Mouse (Mus musculus) E14TG2a.4 (cell line): ENCODE data around the gene Shc3.

Experiments
- H3K27me3 ChIP-seq: 2 replicates; pipeline ENCODE4 v1.6.1; 2014; ENCODE audit warnings: low read length, control low read depth; ENCODE audit not compliant: insufficient read depth
- H3K36me3 ChIP-seq: 2 replicates; pipeline ENCODE4 v1.6.1; 2014; ENCODE audit warnings: low read length, control low read depth; ENCODE audit not compliant: insufficient read depth
- H3K4me1 ChIP-seq: replicated peaks from 2 replicates; pipeline ENCODE4 v1.6.1; 2014; ENCODE audit warnings: low read depth, low read length, control low read depth
- H3K4me3 ChIP-seq: replicated peaks from 2 replicates; pipeline ENCODE4 v1.5.1; 2014; ENCODE audit warnings: mild to moderate bottlenecking, low read length
- H3K9me3 ChIP-seq: 2 replicates; pipeline ENCODE4 v1.6.1; 2014; ENCODE audit warnings: low read length, control low read depth
- CTCF ChIP-seq: conservative IDR thresholded peaks from 2 replicates; pipeline ENCODE4 v1.5.1; 2014; ENCODE audit warnings: low read length
- NANOG ChIP-seq: IDR thresholded peaks from 2 replicates; pipeline ENCODE4 v1.6.1; 2014; ENCODE audit warnings: borderline replicate concordance, low read length, mixed read lengths
- POU5F1 ChIP-seq: IDR thresholded peaks from 2 replicates; pipeline ENCODE4 v1.6.1; 2014; ENCODE audit warnings: low read length, borderline replicate concordance

Shc3 gene

GRCm38 (mm10) chr13:51464294-51464693, 104.9 kb downstream of the Shc3 start:
- no peak overlapping the region for H3K4me3 ChIP-seq
- no peak for TF ChIP-seq CTCF
- TF ChIP-seq NANOG = no peak
- TF ChIP-seq POU5F1 = no peak
- H3K9me3 ChIP-seq = peaks cover 14% of the 10 kb centered on the region
- no peaks in the 10 kb centered on the region for H3K36me3 ChIP-seq
- 0 out of 2 replicates have a peak, but pooled peaks cover 3% of the 10 kb centered on the region for H3K4me1 ChIP-seq
- H3K27me3 ChIP-seq = no peaks in the 10 kb centered on the region

GRCm38 (mm10) chr13:51456190-51456878, 112.9 kb downstream of the Shc3 start:
- Histone ChIP-seq H3K4me1 (no peaks in the 10 kb centered on the region), H3K4me3 (no peak overlapping the region), H3K9me3 (peaks cover 14% of the 10 kb centered on the region), H3K27me3 (0 out of 2 replicates have a peak, but pooled peaks cover under 1% of the 10 kb centered on the region), H3K36me3 (no peaks in the 10 kb centered on the region)
- TF ChIP-seq NANOG (no peak), CTCF (no peak), POU5F1 (no peak)

- Histone ChIP-seq H3K36me3 (no peaks in the 10 kb centered on the region), H3K4me1 (0 out of 2 replicates have a peak, but pooled peaks cover 1% of the 10 kb centered on the region), H3K27me3 (0 out of 2 replicates have a peak, but pooled peaks cover 10% of the 10 kb centered on the region), H3K4me3 (no peak overlapping the region), H3K9me3 (peaks cover 4% of the 10 kb centered on the region; the same call in 1 of the 2 replicates)
- TF ChIP-seq NANOG = no peak
- no peak for TF ChIP-seq CTCF
- no peak for TF ChIP-seq POU5F1
Measured at GRCm38 (mm10) chr13:51446550-51446949, 122.7 kb downstream of the Shc3 start.

GRCm38 (mm10) chr13:51442922-51443321, 126.3 kb downstream of the Shc3 start:
- no peak for TF ChIP-seq NANOG
- no peak for TF ChIP-seq CTCF
- no peak for TF ChIP-seq POU5F1
- Histone ChIP-seq H3K36me3 (no peaks in the 10 kb centered on the region), H3K4me1 (peaks cover 6% of the 10 kb centered on the region; the same call in 1 of the 2 replicates), H3K4me3 (no peak overlapping the region), H3K27me3 (0 out of 2 replicates have a peak, but pooled peaks cover 3% of the 10 kb centered on the region), H3K9me3 (no peaks in the 10 kb centered on the region)

- Histone ChIP-seq H3K36me3 (no peaks in the 10 kb centered on the region), H3K9me3 (no peaks in the 10 kb centered on the region), H3K4me1 (peaks cover 19% of the 10 kb centered on the region), H3K27me3 (peaks cover 4% of the 10 kb centered on the region; the same call in 1 of the 2 replicates), H3K4me3 (no peak overlapping the region)
- TF ChIP-seq CTCF (no peak), NANOG (no peak), POU5F1 (no peak)
Measured at GRCm38 (mm10) chr13:51437105-51438085, 131.8 kb downstream of the Shc3 start.

GRCm38 (mm10) chr13:51435146-51435545, 134.1 kb downstream of the Shc3 start:
- TF ChIP-seq NANOG (no peak), POU5F1 (no peak), CTCF (no peak)

GRCm38 (mm10) chr13:51434460-51434859, 134.8 kb downstream of the Shc3 start:
- H3K27me3 ChIP-seq = peaks cover 4% of the 10 kb centered on the region; the same call in 1 of the 2 replicates
- H3K36me3 ChIP-seq = no peaks in the 10 kb centered on the region
- no peak overlapping the region for H3K4me3 ChIP-seq
- TF ChIP-seq CTCF (peak; percentile 58), NANOG (no peak)
- H3K4me1 ChIP-seq = peaks cover 13% of the 10 kb centered on the region
- H3K9me3 ChIP-seq = no peaks in the 10 kb centered on the region

More at GRCm38 (mm10) chr13:51435146-51435545, 134.1 kb downstream of the Shc3 start:
- peaks cover 13% of the 10 kb centered on the region for H3K4me1 ChIP-seq
- peaks cover 4% of the 10 kb centered on the region; the same call in 1 of the 2 replicates for H3K27me3 ChIP-seq
- H3K4me3 ChIP-seq = no peak overlapping the region
- no peaks in the 10 kb centered on the region for H3K9me3 ChIP-seq
- no peaks in the 10 kb centered on the region for H3K36me3 ChIP-seq

- TF ChIP-seq POU5F1 = no peak
- no peak for TF ChIP-seq CTCF
- TF ChIP-seq NANOG = no peak
- Histone ChIP-seq H3K4me1 (peaks cover 13% of the 10 kb centered on the region), H3K27me3 (peaks cover 4% of the 10 kb centered on the region; the same call in 1 of the 2 replicates), H3K36me3 (no peaks in the 10 kb centered on the region), H3K4me3 (no peak overlapping the region), H3K9me3 (no peaks in the 10 kb centered on the region)
Measured at GRCm38 (mm10) chr13:51433371-51433770, 135.8 kb downstream of the Shc3 start.
